Mouse (Mus musculus): ENCODE measurements at regions not wholly inside any gene's neighbourhood (a gene's known extent, or its start where the extent isn't known, plus 50 kb on each side); places are given as distances from the start of the nearest gene placed in this dataset.
A peak's percentile ranks its signal among the peaks of the same experiment; 100 is the strongest.

DNA sequence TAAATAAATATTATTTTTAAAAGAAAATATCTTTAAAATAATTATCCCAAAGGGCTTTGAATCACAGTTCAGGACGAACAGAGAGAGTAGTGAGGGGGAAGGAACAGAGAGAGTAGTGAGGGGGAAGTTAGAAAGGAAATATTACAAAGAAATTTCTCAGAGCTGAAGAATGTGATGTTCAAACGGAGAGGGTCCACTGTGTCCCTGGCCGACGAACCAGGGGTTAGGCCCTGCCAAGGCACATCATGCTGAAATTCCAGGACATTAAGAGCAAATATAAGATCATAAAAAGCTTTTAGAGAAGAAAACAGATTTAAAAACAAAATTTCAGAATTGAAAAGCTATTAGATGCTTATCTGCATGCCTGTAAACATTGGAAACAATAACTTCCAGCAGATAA, 61.6 kb downstream of the Skor1 start:
- no peak for DNase-seq (ENCODE audit: low spot score in 2 of 2)

DNA sequence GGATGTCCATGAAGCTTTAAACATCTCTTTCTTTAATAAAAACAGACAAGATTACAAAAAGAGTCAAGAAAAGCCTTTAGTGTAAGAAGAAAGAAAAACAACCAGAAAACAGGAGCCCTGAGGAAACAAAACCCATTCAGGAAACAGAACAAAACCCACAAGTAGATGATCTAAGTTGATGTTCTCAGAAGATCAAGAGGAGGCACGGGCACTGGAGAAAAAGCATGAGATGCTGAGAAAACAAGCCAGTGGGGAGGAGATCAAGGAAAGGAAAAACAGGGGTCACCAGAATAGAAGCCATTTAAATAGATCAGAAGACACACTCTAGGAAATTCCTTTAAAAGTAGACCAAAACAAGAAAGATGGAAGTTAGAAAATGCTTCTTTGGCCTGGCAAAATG, 62.1 kb downstream of the Skor1 start:
- DNase-seq (ENCODE audit: low spot score in 2 of 2): no peak

DNA sequence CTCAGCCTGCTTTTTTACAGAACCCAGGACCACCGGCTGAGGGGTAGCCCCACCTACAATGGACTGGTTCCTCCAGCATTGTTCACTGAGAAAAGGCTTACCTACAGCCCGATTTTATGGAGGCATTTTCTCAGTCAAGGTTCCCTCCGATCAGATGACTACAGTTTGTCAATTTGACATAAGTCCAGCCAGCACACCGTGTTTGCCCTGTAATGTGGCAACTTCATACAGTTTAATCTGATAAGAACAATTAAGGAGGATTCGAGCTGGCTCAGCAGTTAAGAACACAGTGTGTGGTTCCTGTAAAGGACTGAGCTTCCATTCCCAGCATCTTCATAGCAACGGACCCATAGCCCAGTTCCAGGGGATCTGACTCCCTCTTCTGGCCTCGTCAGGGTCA, 65.9 kb downstream of the Skor1 start:
- no peak for DNase-seq (ENCODE audit: low spot score in 2 of 2)

DNA sequence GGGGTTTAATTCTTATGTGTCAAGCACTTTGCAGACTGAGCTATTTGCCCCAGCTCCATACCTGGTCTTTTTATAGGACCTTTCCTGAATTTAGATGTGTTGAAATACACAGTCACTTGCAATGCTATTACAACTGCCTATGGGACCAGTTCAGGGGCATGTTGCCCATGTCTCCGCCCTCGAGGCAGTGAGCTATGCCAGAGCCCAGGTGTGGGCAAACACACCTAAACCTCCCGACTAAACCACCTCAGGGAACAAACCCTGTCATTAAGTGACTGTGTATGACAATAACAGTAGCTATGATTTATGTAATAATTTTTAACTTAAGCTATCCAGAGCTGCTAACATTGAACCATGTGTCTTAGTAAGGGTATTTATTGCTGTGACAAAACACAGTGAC, 66.5 kb downstream of the Skor1 start:
- DNase-seq (ENCODE audit: low spot score in 2 of 2): no peak

DNA sequence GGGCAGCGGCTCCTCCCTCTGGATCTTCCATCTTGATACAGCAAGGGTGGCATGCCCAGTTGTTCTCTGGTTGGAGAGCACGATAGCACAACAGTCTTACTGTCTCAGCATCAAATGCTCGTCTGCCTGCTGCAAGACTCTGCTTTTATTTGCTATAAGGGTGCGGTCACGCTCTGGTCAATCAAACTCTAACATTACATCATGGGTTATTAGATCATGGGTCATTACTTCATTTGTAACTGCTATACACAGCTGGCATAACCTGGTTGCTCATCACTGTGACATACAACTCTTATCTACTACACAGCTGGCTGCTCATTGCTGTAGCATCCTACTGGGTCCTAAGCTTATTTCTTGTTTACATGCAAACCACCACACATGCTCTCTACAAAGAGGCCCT, 68.4 kb downstream of the Skor1 start:
- no peak for DNase-seq (ENCODE audit: low spot score in 2 of 2)

DNA sequence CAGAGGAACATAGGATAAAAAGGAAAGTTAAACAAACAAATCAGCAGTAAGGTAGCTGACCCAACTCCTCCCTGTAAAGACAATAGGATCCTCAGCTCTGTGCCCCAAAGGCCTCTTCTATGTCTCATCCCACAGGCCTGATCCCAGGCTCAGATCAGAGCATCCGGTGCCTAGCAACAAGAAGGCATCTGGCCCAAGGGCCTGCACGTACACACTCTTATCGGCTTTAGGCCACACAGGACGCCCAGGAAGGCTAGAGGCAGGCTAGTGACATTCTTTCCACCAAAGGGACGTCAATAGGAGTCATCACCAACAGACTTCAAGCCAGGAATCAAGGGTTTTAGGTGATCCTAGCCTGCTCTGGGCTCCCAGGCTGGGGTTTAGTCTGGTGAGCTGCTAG, 73.5 kb downstream of the Skor1 start:
- DNase-seq (ENCODE audit: low spot score in 2 of 2): no peak

DNA sequence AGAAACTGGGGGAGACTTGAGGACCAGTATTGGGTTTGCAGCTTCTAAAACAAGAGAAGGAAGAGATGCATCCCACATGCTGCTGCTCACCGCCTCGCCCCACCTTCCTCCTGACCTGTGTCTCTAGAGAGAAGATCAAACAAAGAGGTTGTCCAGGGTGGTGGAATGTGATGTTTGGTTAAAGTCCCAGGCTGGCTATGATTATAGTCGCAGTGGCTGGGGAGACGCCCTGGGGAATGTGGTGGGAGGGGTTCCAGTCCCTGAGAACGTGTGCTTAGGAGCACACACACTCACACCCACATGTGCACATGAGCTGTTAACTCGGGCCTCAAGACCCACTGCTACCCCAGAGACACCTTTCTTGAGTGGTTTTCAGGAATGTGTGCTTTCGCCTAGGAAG, 74.0 kb downstream of the Skor1 start:
- DNase-seq (ENCODE audit: low spot score in 2 of 2): no peak

DNA sequence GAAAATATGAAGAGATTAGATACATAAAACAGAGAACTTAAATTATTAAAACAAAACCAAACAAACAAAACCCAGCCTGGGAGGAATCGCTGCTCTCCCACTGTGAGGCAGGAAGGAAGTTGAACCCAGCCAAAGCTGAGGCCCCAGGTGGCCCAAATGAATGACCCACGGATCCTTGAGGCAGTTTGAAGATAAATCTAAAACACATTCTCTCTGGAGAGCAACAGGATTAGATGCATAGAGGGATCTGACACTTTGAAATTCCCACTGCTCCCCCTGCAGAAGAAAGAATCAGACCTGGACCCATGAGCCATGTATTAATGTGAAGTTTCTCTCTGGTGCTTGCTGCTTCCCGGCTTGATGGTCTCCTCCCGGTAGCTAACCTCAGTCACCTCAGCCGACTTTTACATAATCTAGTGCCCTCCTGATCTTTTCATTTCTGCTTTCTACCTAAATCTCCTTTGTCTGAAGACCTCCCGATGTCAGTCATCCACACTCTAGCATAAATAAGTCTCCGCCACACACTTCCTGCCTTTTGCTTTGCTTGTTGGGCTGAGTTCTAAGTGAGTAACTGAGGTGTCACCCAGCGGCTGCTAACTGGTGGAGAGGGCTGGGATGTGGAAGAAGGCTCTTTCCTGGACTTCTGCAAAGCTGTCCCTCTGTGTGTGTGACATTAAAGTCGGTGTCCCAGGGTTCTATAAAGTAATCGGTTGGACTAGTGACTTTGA, 74.6 kb downstream of the Skor1 start:
- DNase-seq (ENCODE audit: low spot score in 2 of 2): no peak

DNA sequence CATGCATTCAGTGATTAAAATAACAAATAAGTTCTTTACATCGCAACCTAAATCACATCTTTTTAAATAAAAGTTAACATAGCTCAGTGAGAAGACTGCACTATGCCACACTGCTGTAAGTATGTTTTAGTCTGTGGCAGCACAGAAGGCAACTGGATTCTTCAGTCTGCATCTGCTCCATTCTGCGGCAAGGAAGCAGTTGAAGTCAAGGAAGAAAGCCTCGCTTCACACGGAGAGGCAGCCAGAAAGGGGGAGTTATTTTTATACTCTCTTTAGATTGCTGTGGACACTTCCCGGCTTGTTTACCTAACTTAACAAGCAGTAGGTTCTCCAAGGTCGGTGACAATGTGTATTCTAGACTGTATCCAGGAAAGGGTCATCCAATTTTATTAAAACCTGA, 77.7 kb downstream of the Skor1 start:
- no peak for DNase-seq (ENCODE audit: low spot score in 2 of 2)

DNA sequence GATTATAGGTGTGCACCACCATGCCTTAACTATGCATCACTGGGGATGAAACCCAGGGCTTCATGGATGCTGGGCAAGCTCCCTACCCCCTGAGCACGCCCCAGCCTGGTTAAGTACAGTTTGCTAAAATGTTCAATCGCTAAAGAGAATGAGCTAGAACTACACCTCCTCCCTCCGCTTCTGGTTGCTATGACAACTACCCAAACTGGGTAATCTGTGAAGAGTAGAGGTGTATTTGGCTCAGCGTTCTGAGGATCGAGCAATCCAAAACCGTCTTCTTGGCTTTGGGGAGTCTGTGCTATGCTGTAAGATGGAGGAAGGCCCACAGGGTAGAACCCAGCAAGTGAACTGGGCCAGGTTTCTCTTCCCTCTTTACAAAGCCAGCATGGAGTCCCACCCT, 78.8 kb downstream of the Skor1 start:
- no peak for DNase-seq (ENCODE audit: low spot score in 2 of 2)

DNA sequence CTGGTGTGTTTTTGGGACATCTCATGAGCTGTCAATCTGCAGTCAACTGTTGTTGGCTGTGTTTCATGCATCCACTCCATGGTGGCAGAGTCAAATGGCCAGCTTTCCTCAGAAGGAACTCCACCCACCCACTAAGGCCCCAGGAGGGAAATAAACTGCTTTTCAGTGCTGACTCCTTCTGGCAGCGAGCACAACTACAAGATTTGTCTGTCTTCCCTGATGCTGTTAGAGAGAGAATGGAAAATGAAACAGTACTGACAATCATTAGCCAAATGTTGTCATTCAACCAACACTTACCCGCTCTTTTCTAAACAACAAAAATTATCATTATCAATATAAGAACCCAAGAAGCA, 79.3 kb upstream of the Pias1 start:
- DNase-seq (ENCODE audit: low spot score in 2 of 2): no peak

DNA sequence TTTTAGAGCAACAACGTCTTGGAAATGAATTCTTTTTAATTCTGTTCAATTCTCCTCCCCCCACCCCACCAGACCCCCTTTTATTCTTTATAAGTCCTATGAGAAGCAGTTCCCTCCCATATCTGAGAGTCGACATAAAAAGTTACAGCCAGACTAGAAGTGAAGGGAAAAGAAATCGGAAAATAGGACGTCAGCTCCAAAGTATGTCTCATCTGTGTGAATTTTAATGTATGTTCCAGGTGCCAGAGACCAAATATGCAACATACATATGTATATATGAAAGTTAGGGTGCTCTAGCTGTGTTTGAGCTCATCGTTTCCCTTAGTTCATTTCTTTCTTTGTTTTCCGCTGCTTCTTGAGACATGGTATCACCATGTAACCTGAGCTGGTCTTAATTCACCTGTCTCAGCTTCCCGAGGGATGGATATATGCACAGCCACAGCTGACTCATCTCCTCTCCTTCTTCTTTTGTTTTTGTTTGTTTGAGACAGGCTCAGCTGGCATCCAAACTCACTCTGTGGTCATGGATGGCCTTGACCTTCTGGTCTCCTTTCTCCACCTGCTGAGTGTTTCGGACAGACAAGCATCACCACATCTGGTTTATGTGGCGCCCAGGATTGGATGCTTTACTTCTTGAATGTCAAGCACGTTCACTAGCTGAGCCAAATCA, 78.8 kb upstream of the Pias1 start:
- DNase-seq (ENCODE audit: low spot score in 2 of 2): no peak

DNA sequence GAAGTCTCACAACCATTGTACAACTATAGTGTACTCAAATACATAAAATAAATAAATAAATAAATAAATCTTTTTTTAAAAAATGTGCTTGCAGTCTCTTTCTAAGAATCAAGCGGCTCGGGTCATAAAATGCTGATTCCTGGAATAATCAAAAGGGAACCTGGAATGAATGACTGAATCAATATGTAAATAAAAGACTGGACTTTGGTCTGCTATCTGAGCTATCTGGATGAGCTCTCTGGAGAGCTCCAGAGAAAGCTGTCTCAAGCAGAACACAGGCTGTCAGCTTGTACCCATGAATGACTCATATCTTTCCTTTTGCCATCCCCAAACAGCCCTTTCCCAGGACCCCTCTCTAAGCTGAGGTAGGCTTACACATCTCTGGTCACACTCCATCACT, 75.8 kb upstream of the Pias1 start:
- DNase-seq (ENCODE audit: low spot score in 2 of 2): no peak

DNA sequence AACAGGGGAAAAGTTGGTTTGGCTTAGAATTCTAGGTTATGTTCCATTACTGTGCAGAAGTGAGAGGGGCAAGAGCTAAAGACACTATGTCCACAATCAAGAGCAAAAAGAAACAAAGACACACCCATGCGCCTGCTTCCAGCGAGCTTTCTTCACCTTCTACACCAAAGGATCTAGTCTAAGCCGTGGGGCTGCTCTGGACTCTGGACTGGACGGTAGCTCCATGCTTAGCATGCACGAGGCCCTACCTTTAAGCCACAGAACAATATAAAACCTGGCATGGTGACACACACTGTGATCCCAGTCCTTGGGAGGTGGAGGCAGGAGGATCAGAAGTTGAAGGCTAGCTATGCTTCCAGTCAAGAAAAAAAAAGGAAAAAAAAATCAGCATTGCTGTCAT, 73.0 kb upstream of the Pias1 start:
- DNase-seq (ENCODE audit: low spot score in 2 of 2): no peak

DNA sequence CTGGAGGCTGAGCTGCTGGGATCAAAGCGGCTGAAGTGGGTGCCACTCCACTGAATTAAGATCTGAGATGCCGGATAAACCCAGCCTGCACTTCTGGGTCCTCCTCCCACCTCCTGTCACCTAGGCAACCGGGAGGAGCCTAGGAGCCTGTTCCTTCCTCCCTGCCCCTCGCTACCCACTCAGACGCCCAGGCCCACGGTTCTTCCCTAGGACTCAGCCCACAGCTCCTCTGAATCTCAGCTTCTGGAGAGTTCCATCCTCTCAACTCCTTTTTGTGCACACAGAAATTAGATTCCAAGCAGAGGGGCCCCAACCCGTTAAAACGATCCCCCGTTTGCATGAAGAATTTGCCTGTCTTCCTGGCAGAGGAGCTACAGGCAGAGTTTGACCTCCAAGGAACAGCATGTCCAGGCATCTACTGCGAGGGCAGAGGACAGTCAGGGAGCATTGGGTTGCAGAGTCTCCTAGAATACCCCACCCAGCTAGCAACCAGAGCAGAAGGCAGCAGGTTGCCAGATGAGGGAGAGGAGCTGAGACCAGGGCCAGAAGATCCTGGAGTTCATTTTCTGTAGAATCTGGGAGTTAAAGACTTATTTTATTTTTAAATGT, 71.6 kb upstream of the Pias1 start:
- DNase-seq (ENCODE audit: low spot score in 2 of 2): peak; percentile 19 to 28

DNA sequence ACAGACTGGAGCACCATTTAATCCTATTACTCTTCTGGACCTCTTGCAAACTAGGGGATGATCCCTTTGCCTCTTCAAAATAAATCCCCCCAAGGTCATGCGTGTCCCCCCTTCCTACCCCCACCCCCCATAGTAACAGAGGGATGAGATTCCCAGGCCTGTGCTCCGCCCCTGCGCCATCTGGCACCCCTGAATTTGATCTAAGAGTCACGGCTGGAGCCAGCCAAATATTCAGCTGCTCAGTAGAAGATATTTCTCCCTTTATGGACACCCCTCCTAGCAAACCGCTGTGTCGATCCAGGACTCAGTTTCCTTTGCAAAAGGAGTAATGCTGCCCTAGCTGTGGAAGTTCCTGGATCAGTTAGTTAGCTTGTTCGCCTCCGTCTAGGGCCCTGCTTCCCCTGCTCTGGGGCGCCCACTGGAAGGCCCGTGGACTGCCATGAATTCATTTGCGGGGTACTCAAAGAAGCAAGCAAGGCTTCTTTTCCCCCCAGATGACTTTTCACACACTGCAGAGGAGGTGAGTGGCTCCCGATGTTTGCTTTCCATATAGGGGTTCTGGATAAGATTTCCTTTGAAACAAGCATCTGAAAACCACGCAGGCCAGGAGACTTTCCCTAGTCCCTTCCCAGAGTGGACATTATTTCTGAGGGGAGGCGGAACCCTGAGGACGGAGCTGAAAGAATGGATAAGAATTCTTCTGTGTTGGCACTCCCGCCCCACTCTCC, 70.9 kb upstream of the Pias1 start:
- DNase-seq (ENCODE audit: low spot score in 2 of 2): no peak

DNA sequence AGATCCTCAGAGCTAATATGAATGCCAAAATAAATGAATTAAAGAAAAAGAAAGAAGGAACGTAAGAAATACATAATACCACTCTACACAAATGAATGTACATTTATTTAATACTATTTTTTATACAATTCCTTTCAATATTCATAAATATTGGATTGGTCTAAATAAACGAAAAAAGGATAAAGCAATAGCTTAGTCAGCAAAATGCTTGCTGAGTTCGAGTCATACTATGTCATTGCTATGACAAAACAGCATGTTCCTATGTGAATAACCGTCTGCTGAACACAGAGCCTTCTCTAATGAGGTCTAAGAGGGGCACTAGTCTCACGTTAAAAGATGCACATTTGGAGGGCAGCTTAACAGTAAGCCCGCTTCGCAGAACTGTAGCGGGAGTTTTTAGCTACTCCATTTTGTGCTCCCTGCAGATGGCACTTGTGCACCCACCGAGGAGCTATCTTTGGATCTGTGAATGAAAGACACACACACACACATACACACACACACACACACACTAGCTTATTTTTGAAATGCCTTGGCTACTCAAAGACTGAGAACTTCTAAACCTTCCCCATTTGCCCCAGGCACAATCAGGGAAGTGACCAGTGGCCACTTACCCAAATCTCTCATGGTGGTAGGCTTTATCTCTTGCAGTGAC, 69.1 kb upstream of the Pias1 start:
- no peak for DNase-seq (ENCODE audit: low spot score in 2 of 2)

DNA sequence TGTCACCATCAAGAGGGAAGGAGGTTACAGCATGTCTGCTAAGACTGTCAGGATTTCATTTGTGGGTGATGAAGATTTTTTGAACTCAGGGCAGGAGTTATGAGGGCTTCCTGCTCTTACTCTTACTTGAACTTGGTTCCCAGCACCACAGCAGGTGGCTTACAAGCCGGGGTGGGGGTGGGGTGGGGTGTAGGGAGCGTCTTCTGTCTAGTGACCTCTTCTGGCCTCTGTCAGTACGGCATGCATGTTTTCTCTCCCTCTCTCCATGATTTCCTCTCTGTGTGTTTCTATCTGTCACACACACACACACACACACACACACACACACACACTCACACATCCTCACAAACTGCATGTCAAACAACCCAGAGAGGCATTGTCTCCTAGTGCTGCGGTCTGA, 64.5 kb upstream of the Pias1 start:
- no peak for DNase-seq (ENCODE audit: low spot score in 2 of 2)

DNA sequence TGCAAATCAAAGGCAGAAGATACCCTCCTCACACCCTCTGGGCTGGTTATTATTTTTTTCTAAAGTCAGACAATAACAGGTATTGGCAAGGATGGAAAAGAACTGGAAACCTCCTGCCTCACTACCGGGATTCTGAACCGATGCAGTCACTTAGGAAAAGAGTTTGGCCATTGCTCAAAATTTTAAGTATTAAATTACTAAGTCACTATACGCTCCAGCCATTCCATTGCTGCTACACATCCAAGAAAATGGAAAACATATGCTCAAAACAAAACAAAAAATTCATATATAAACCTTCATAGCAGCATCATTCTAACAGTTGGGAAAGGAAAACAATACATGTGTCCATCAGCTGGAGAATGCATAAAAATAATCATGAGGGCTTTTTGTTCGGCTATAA, 63.9 kb upstream of the Pias1 start:
- DNase-seq (ENCODE audit: low spot score in 2 of 2): no peak

DNA sequence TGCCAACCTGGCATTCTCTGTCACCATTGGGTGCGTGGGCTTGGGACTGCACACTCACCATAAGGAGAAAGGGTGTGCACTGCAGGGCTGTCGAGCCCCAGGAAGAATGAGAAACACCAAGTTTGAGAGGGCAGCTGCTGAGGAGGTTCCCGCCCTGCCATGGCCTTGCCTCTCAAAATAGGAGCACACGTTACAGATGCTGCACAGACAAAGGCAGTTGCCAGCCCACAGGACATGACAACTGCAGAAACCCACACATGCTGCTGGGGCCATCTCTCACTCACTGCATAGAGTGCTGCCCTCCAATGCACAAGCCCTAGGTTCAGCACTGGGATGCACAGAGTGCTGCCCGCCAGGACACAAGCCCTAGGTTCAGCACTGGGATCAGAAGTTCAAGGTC, 61.6 kb upstream of the Pias1 start:
- no peak for DNase-seq (ENCODE audit: low spot score in 2 of 2)

DNA sequence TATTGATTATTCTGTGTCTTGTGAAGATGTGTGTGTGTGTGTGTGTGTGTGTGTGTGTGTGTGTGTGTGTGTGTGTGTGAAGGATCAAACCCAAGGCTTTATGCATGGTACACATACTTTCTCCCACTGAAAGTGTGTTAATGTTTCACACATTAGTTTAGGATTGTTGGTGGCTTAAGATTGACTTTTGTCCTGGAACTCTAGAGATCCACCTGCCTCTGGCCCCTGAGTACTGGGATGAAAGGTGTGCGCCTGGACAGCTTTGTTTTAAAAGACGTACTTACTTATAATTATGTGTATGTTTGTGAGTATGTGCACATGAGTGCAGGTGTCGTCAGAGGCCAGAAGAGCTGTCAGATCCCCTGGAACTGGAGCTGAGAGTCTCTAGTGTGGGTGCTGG, 59.3 kb upstream of the Pias1 start:
- DNase-seq (ENCODE audit: low spot score in 2 of 2): no peak

DNA sequence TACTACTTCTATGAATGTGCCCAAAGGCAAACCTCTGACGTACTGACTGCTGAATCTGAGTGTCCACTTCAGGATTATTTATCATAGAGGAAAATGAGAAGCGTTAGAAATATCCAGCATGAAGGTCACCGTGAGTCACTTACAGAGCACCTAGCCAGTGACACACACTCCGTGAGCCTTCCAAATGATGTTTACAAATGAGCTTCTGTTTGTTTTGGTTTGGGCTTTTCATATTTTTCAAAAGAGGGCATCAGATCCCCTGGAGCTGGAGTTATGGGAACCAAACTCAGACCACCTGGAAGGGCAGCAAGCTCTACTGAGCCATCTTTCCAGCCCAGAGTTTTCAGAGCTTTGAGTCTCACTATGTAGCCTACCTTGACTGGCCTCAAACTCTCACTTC, 57.8 kb upstream of the Pias1 start:
- no peak for DNase-seq (ENCODE audit: low spot score in 2 of 2)

All from spleen, postnatal 36 days (tissue).